Mouse (Mus musculus): ENCODE measurements at regions not wholly inside any gene's neighbourhood (a gene's known extent, or its start where the extent isn't known, plus 50 kb on each side); places are given as distances from the start of the nearest gene placed in this dataset.
A peak's percentile ranks its signal among the peaks of the same experiment; 100 is the strongest.
"Not testable (repeated sequence)": the region's sequence is repeated elsewhere in the genome, so short reads cannot be mapped to it uniquely, and the experiment has no call there.

- peak; percentile 74 to 81 for DNase-seq
Measured at GRCm38 (mm10) chr10:86636953-86637376, 68.3 kb downstream of the Hsp90b1 start.

- not testable (repeated sequence) for DNase-seq
Measured at GRCm38 (mm10) chr10:86636515-86636914, 68.8 kb downstream of the Hsp90b1 start.

- DNase-seq, result not testable (repeated sequence)
Measured at GRCm38 (mm10) chr10:86626734-86627133, 78.6 kb downstream of the Hsp90b1 start.

GRCm38 (mm10) chr10:86617958-86618664 is 87.2 kb downstream of the Hsp90b1 start:
- not testable (repeated sequence) for DNase-seq

GRCm38 (mm10) chr10:86612341-86612740 is 93.0 kb downstream of the Hsp90b1 start:
- not testable (repeated sequence) for DNase-seq

- not testable (repeated sequence) for DNase-seq
Measured at GRCm38 (mm10) chr10:86610027-86610426, 95.3 kb downstream of the Hsp90b1 start.

GRCm38 (mm10) chr10:86600843-86601242 is 102.1 kb upstream of the Syn3 start:
- DNase-seq, result not testable (repeated sequence)

GRCm38 (mm10) chr10:86599991-86600390 is 101.3 kb upstream of the Syn3 start:
- DNase-seq, result peak in 1 of 2 experiments; percentile 0

- DNase-seq, result not testable (repeated sequence)
Measured at GRCm38 (mm10) chr10:86590211-86590610, 91.5 kb upstream of the Syn3 start.

GRCm38 (mm10) chr10:86566875-86567274 is 68.2 kb upstream of the Syn3 start:
- not testable (repeated sequence) for DNase-seq

- DNase-seq, result peak in 1 of 2 experiments; percentile 2
Measured at GRCm38 (mm10) chr10:86555843-86556242, 57.1 kb upstream of the Syn3 start.

Data from lung, adult 18-20 months (tissue).